Mouse (Mus musculus): ENCODE measurements around the gene Gli3. TPM values are rescaled to one million over a fixed set of nuclear protein-coding genes. Genes with fewer than 3 reads are reported as not detected.

The Gli3 gene
- polyA plus RNA-seq (2011; ENCODE audit: insufficient read depth, insufficient read length, low replicate concordance, missing spikeins) = 0.95 and 1.4 TPM in 2 replicates

DNA sequence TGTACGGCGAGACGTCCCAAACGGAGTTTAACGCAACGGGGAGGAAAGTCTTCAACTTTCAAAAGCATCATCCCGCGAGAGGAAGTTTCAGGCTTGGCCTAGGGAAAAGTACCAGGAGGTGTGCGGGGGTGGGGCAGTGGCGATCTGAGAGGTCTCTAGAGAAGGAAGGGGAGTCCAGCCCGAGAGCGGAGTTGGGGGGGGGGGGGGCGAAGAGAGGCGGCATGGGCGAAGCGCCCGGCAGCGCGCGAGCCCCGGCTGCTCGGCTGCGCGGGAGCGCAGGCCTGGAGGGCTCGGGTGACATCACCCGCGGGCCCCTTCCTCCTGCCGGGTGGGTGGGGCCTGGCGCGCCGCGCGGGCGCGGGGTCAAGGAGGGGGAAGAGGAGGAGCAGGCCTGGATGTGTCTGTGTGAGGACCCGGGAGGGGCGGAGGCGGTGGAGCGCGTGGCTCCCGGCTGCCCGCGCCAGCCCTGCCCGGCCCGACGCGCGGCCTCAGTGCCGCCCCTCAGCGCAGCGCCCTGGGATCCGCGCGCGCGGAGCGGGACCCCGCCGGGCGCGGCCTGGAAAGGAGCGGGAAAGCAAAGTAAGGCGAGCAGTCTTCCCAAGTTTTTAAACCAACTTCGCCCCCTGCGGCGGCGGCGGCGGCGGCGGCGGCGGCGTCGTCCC, at the start of gene Gli3:
Gene Gli3 (plus strand): TSS at position 406 of the 662 bp plus-strand sequence.
- TF ChIP-seq POLR2A (IDR thresholded peaks at IDR 0.05; ENCODE audit: borderline replicate concordance, control insufficient read depth, low read depth, low read length) (no peak), CTCF (IDR thresholded peaks at IDR 0.05; ENCODE audit: control insufficient read depth, insufficient read depth, low read length) (no peak)
- Histone ChIP-seq H3K27ac (ENCODE audit: control insufficient read depth, insufficient read depth, low read depth, low read length, poor library complexity) (no peak within 1 kb of the TSS; the same call in 1 of the 2 replicates), H3K4me1 (ENCODE audit: control insufficient read depth, insufficient read depth, low read length) (no peaks in the 10 kb centered on the region), H3K4me3 (replicated peaks; ENCODE audit: control insufficient read depth, low read depth, low read length) (no peak within 1 kb of the TSS)
- WGBS = 1% methylated on average over 67 of the region's 76 CpGs

- no peak overlapping the region for H3K27ac ChIP-seq (ENCODE audit: control insufficient read depth, insufficient read depth, low read depth, low read length, poor library complexity)
- 79% methylated on average over 10 of the region's 10 CpGs for WGBS
- H3K4me3 ChIP-seq (replicated peaks; ENCODE audit: control insufficient read depth, low read depth, low read length) = no peak overlapping the region
- TF ChIP-seq POLR2A (IDR thresholded peaks at IDR 0.05; ENCODE audit: borderline replicate concordance, control insufficient read depth, low read depth, low read length) (no peak), CTCF (IDR thresholded peaks at IDR 0.05; ENCODE audit: control insufficient read depth, insufficient read depth, low read length) (no peak)
- H3K4me1 ChIP-seq (ENCODE audit: control insufficient read depth, insufficient read depth, low read length) = no peaks in the 10 kb centered on the region
Measured at GRCm38 (mm10) chr13:15421182-15421750, 41.8 kb upstream of the Gli3 start.

GRCm38 (mm10) chr13:15442002-15442401, 21.0 kb upstream of the Gli3 start:
- no peak overlapping the region for H3K27ac ChIP-seq (ENCODE audit: control insufficient read depth, insufficient read depth, low read depth, low read length, poor library complexity)
- no peak overlapping the region for H3K4me3 ChIP-seq (replicated peaks; ENCODE audit: control insufficient read depth, low read depth, low read length)
- WGBS = under 1% methylated on average over 4 of the region's 4 CpGs
- H3K4me1 ChIP-seq (ENCODE audit: control insufficient read depth, insufficient read depth, low read length) = no peaks in the 10 kb centered on the region
- TF ChIP-seq POLR2A (IDR thresholded peaks at IDR 0.05; ENCODE audit: borderline replicate concordance, control insufficient read depth, low read depth, low read length) = no peak
- TF ChIP-seq CTCF (IDR thresholded peaks at IDR 0.05; ENCODE audit: control insufficient read depth, insufficient read depth, low read length) = no peak

- 82% methylated on average over 4 of the region's 4 CpGs for WGBS
- no peak overlapping the region for H3K27ac ChIP-seq (ENCODE audit: control insufficient read depth, insufficient read depth, low read depth, low read length, poor library complexity)
- TF ChIP-seq CTCF (IDR thresholded peaks at IDR 0.05; ENCODE audit: control insufficient read depth, insufficient read depth, low read length) (no peak), POLR2A (IDR thresholded peaks at IDR 0.05; ENCODE audit: borderline replicate concordance, control insufficient read depth, low read depth, low read length) (no peak)
- H3K4me1 ChIP-seq (ENCODE audit: control insufficient read depth, insufficient read depth, low read length) = no peaks in the 10 kb centered on the region
- H3K4me3 ChIP-seq (replicated peaks; ENCODE audit: control insufficient read depth, low read depth, low read length) = no peak overlapping the region
Measured at GRCm38 (mm10) chr13:15444312-15444711, 18.7 kb upstream of the Gli3 start.

DNA sequence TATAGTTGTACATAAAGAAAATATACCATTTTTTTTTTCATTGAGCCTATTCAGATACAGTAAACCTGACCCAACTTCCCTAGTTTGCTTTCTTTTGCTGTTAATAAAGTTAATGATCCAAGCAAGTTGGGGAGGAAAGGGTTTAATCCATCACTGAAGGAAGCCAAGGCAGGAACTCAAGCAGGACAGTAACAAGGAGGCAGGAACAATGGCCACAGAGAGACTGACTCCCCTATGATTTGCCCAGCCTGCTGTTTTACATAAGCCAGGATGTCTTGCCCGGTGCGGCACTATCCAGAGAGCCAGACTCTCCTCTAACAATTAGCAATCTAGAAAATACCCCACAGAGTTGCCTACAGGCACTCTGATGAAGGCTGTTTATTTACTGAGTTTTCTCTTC, 17.4 kb upstream of the Gli3 start:
- Histone ChIP-seq H3K4me1 (ENCODE audit: control insufficient read depth, insufficient read depth, low read length) (no peaks in the 10 kb centered on the region), H3K27ac (ENCODE audit: control insufficient read depth, insufficient read depth, low read depth, low read length, poor library complexity) (no peak overlapping the region), H3K4me3 (replicated peaks; ENCODE audit: control insufficient read depth, low read depth, low read length) (no peak overlapping the region)
- TF ChIP-seq POLR2A (IDR thresholded peaks at IDR 0.05; ENCODE audit: borderline replicate concordance, control insufficient read depth, low read depth, low read length) = no peak
- no peak for TF ChIP-seq CTCF (IDR thresholded peaks at IDR 0.05; ENCODE audit: control insufficient read depth, insufficient read depth, low read length)
- WGBS = 76% methylated on average over 2 of the region's 2 CpGs

DNA sequence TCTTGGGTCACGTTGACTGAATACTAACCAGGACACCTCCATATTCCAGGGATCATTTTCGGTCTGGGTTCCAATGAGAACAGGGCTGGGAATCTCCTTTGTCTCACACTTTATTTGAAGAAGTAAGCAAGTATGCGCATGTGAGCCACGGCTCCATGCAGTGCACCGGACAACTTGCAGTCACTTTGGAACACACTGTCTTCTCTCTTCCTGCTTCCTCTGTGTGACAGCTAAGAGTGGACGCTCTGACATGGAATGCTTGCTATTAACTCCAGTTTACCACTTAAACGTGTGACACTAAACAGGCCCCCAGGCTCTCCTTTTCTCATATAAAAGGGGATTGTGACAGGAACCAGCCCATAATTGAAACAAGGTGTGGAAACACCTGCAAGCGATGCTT, 17.0 kb upstream of the Gli3 start:
- TF ChIP-seq POLR2A (IDR thresholded peaks at IDR 0.05; ENCODE audit: borderline replicate concordance, control insufficient read depth, low read depth, low read length) (no peak), CTCF (IDR thresholded peaks at IDR 0.05; ENCODE audit: control insufficient read depth, insufficient read depth, low read length) (no peak)
- WGBS = 84% methylated on average over 8 of the region's 8 CpGs
- no peak overlapping the region for H3K27ac ChIP-seq (ENCODE audit: control insufficient read depth, insufficient read depth, low read depth, low read length, poor library complexity)
- H3K4me3 ChIP-seq (replicated peaks; ENCODE audit: control insufficient read depth, low read depth, low read length) = no peak overlapping the region
- no peaks in the 10 kb centered on the region for H3K4me1 ChIP-seq (ENCODE audit: control insufficient read depth, insufficient read depth, low read length)

GRCm38 (mm10) chr13:15446782-15447564, 16.1 kb upstream of the Gli3 start:
- 71% methylated on average over 7 of the region's 7 CpGs for WGBS
- TF ChIP-seq POLR2A (IDR thresholded peaks at IDR 0.05; ENCODE audit: borderline replicate concordance, control insufficient read depth, low read depth, low read length) (no peak), CTCF (IDR thresholded peaks at IDR 0.05; ENCODE audit: control insufficient read depth, insufficient read depth, low read length) (no peak)
- H3K4me1 ChIP-seq (ENCODE audit: control insufficient read depth, insufficient read depth, low read length) = no peaks in the 10 kb centered on the region

GRCm38 (mm10) chr13:15450941-15451340, 12.1 kb upstream of the Gli3 start:
- Histone ChIP-seq H3K27ac (ENCODE audit: control insufficient read depth, insufficient read depth, low read depth, low read length, poor library complexity) (no peak overlapping the region), H3K4me3 (replicated peaks; ENCODE audit: control insufficient read depth, low read depth, low read length) (no peak overlapping the region), H3K4me1 (ENCODE audit: control insufficient read depth, insufficient read depth, low read length) (no peaks in the 10 kb centered on the region)
- 64% methylated on average over 2 of the region's 2 CpGs for WGBS
- TF ChIP-seq CTCF (IDR thresholded peaks at IDR 0.05; ENCODE audit: control insufficient read depth, insufficient read depth, low read length) (no peak), POLR2A (IDR thresholded peaks at IDR 0.05; ENCODE audit: borderline replicate concordance, control insufficient read depth, low read depth, low read length) (no peak)

More at GRCm38 (mm10) chr13:15446782-15447564, 16.1 kb upstream of the Gli3 start:
- Histone ChIP-seq H3K27ac (ENCODE audit: control insufficient read depth, insufficient read depth, low read depth, low read length, poor library complexity) (no peak overlapping the region), H3K4me3 (replicated peaks; ENCODE audit: control insufficient read depth, low read depth, low read length) (no peak overlapping the region)
